Mouse (Mus musculus): ENCODE data around the gene AI464131. TPM values are rescaled to one million over a fixed set of nuclear protein-coding genes. Genes with fewer than 3 reads are reported as not detected.
"Not testable (repeated sequence)": the region's sequence is repeated elsewhere in the genome, so short reads cannot be mapped to it uniquely, and the experiment has no call there.

AI464131 gene
- polyA plus RNA-seq, 1 experiment from 2014 or later, result 0.51 TPM

GRCm38 (mm10) chr4:41469199-41469598 is 33.7 kb downstream of the AI464131 start:
- Histone ChIP-seq H3K27me3 (no peaks in the 10 kb centered on the region), H3K9ac (no peak overlapping the region), H3K9me3 (replicated peaks) (no peaks in the 10 kb centered on the region), H3K4me1 (replicated peaks) (peaks cover 8% of the 10 kb centered on the region), H3K36me3 (no peaks in the 10 kb centered on the region), H3K4me3 (replicated peaks) (no peak overlapping the region), H3K27ac (no peak overlapping the region), H3K4me2 (no peak overlapping the region)
- ATAC-seq (ENCODE audit: low read depth) (no peak), DNase-seq (no peak)
- WGBS (ENCODE audit: insufficient replicate concordance), result 60% methylated on average over 10 of the region's 10 CpGs

- no peak overlapping the region for H3K4me2 ChIP-seq
- no peaks in the 10 kb centered on the region for H3K36me3 ChIP-seq
- WGBS (ENCODE audit: insufficient replicate concordance), result 52% methylated on average over 17 of the region's 17 CpGs
- DNase-seq, result peak; percentile 7
- no peak overlapping the region for H3K27ac ChIP-seq
- no peak overlapping the region for H3K4me3 ChIP-seq (replicated peaks)
- ATAC-seq (ENCODE audit: low read depth), result no peak
- H3K4me1 ChIP-seq (replicated peaks), result peaks cover 8% of the 10 kb centered on the region
- no peak overlapping the region for H3K9ac ChIP-seq
- H3K27me3 ChIP-seq, result no peaks in the 10 kb centered on the region
- H3K9me3 ChIP-seq (replicated peaks), result no peaks in the 10 kb centered on the region
Measured at GRCm38 (mm10) chr4:41468396-41469080, 34.3 kb downstream of the AI464131 start.

GRCm38 (mm10) chr4:41465287-41465665 is 37.6 kb downstream of the AI464131 start:
- H3K36me3 ChIP-seq, result peaks cover 8% of the 10 kb centered on the region
- DNase-seq (no peak), ATAC-seq (ENCODE audit: low read depth) (no peak)
- peak overlapping the region; percentile 60 for H3K27ac ChIP-seq
- H3K4me2 ChIP-seq, result peak overlapping the region; percentile 73
- peak overlapping the region; percentile 77 for H3K9ac ChIP-seq
- H3K9me3 ChIP-seq (replicated peaks), result no peaks in the 10 kb centered on the region
- peak overlapping the region; percentile 73 for H3K4me3 ChIP-seq (replicated peaks)
- WGBS (ENCODE audit: insufficient replicate concordance), result 7% methylated on average over 17 of the region's 17 CpGs
- peaks cover 27% of the 10 kb centered on the region for H3K4me1 ChIP-seq (replicated peaks)
- no peaks in the 10 kb centered on the region for H3K27me3 ChIP-seq

GRCm38 (mm10) chr4:41464345-41465286 is 38.3 kb downstream of the AI464131 start, which contains the start of the genes Kif24 and Nudt2:
TSS of gene Kif24 (minus strand) at chr4:41464887.
TSS of gene Nudt2 (plus strand) at chr4:41465151.
- peak; percentile 96 for ATAC-seq (ENCODE audit: low read depth)
- H3K27ac ChIP-seq, result peak within 1 kb of the TSS; percentile 83
- H3K9me3 ChIP-seq (replicated peaks), result no peaks in the 10 kb centered on the region
- H3K36me3 ChIP-seq, result peaks cover 8% of the 10 kb centered on the region
- no peaks in the 10 kb centered on the region for H3K27me3 ChIP-seq
- DNase-seq, result peak; percentile 99
- peak within 1 kb of the TSS; percentile 73 for H3K4me3 ChIP-seq (replicated peaks)
- WGBS (ENCODE audit: insufficient replicate concordance), result under 1% methylated on average over 69 of the region's 70 CpGs
- peak within 1 kb of the TSS; percentile 77 for H3K9ac ChIP-seq
- H3K4me2 ChIP-seq, result peak within 1 kb of the TSS; percentile 78
- H3K4me1 ChIP-seq (replicated peaks), result peaks cover 27% of the 10 kb centered on the region

GRCm38 (mm10) chr4:41463051-41463738 is 39.7 kb downstream of the AI464131 start:
- peak; percentile 48 for DNase-seq

GRCm38 (mm10) chr4:41460690-41461089 is 42.2 kb downstream of the AI464131 start:
- no peak for DNase-seq
- H3K4me1 ChIP-seq (replicated peaks), result peaks cover 23% of the 10 kb centered on the region
- H3K36me3 ChIP-seq, result peaks cover 8% of the 10 kb centered on the region
- WGBS (ENCODE audit: insufficient replicate concordance), result 91% methylated on average over 1 of the region's 1 CpGs
- no peak overlapping the region for H3K9ac ChIP-seq
- ATAC-seq (ENCODE audit: low read depth), result no peak
- H3K27ac ChIP-seq, result no peak overlapping the region
- H3K4me2 ChIP-seq, result no peak overlapping the region
- no peaks in the 10 kb centered on the region for H3K27me3 ChIP-seq
- no peaks in the 10 kb centered on the region for H3K9me3 ChIP-seq (replicated peaks)
- H3K4me3 ChIP-seq (replicated peaks), result no peak overlapping the region

More at GRCm38 (mm10) chr4:41463051-41463738, 39.7 kb downstream of the AI464131 start:
- Histone ChIP-seq H3K4me1 (replicated peaks) (peaks cover 27% of the 10 kb centered on the region), H3K4me3 (replicated peaks) (peak overlapping the region; percentile 73), H3K27ac (peak overlapping the region; percentile 83), H3K4me2 (peak overlapping the region; percentile 78), H3K9ac (peak overlapping the region; percentile 76)
- 8% methylated on average over 3 of the region's 3 CpGs for WGBS (ENCODE audit: insufficient replicate concordance)
- not testable (repeated sequence) for H3K27me3 ChIP-seq; H3K9me3 ChIP-seq (replicated peaks); H3K36me3 ChIP-seq; ATAC-seq (ENCODE audit: low read depth)

GRCm38 (mm10) chr4:41447595-41447994 is 55.3 kb downstream of the AI464131 start:
- Histone ChIP-seq H3K9me3 (replicated peaks) (no peaks in the 10 kb centered on the region), H3K4me2 (no peak overlapping the region), H3K4me1 (replicated peaks) (no peaks in the 10 kb centered on the region), H3K4me3 (replicated peaks) (no peak overlapping the region), H3K36me3 (peaks cover 36% of the 10 kb centered on the region), H3K27ac (no peak overlapping the region), H3K9ac (no peak overlapping the region), H3K27me3 (no peaks in the 10 kb centered on the region)
- ATAC-seq (ENCODE audit: low read depth), result no peak
- WGBS (ENCODE audit: insufficient replicate concordance), result 83% methylated on average over 3 of the region's 3 CpGs
- DNase-seq, result no peak

Other genes starting within 250 kb of the AI464131 start
- 25.2 and 35.7 TPM in 2 replicates for gene Ubap2, start 227.9 kb downstream of the AI464131 start, polyA plus RNA-seq (2015; fragmentation: Nextera tagmentation; extraction: Ambion mirVana)
- gene Dcaf12, start 188.2 kb downstream of the AI464131 start, polyA plus RNA-seq (2015; fragmentation: Nextera tagmentation; extraction: Ambion mirVana), result 66.0 and 74.8 TPM in 2 replicates
- 28.5 and 33.8 TPM in 2 replicates for gene Ubap1, start 154.1 kb downstream of the AI464131 start, polyA plus RNA-seq (2015; fragmentation: Nextera tagmentation; extraction: Ambion mirVana)
- gene Kif24, start 38.2 kb downstream of the AI464131 start, polyA plus RNA-seq (2015; fragmentation: Nextera tagmentation; extraction: Ambion mirVana), result 5.7 and 7.0 TPM in 2 replicates
- 27.7 and 32.0 TPM in 2 replicates for gene Nudt2, start 37.9 kb downstream of the AI464131 start, polyA plus RNA-seq (2015; fragmentation: Nextera tagmentation; extraction: Ambion mirVana)
- 0.19 TPM in 1 of 2 replicates, not detected in the other for gene 1110017D15Rik, start 14.3 kb upstream of the AI464131 start, polyA plus RNA-seq (2015; fragmentation: Nextera tagmentation; extraction: Ambion mirVana)
- 0.30 and 0.71 TPM in 2 replicates for gene Fam219a, start 66.5 kb upstream of the AI464131 start, polyA plus RNA-seq (2015; fragmentation: Nextera tagmentation; extraction: Ambion mirVana)
- gene Dnaic1, start 66.7 kb upstream of the AI464131 start, polyA plus RNA-seq (2015; fragmentation: Nextera tagmentation; extraction: Ambion mirVana), result 1.4 TPM in 2 replicates
- 1.2 and 1.5 TPM in 2 replicates for gene Enho, start 137.2 kb upstream of the AI464131 start, polyA plus RNA-seq (2015; fragmentation: Nextera tagmentation; extraction: Ambion mirVana)
- gene Cntfr, start 194.0 kb upstream of the AI464131 start, polyA plus RNA-seq (2015; fragmentation: Nextera tagmentation; extraction: Ambion mirVana), result 0.38 and 0.62 TPM in 2 replicates
- 32.7 and 35.8 TPM in 2 replicates for gene Il11ra1, start 196.9 kb upstream of the AI464131 start, polyA plus RNA-seq (2015; fragmentation: Nextera tagmentation; extraction: Ambion mirVana)
- gene Rpp25l, start 210.5 kb upstream of the AI464131 start, polyA plus RNA-seq (2015; fragmentation: Nextera tagmentation; extraction: Ambion mirVana), result 38.6 and 40.8 TPM in 2 replicates
- 86.4 and 90.0 TPM in 2 replicates for gene Dctn3, start 220.1 kb upstream of the AI464131 start, polyA plus RNA-seq (2015; fragmentation: Nextera tagmentation; extraction: Ambion mirVana)
- gene Arid3c, start 228.1 kb upstream of the AI464131 start, polyA plus RNA-seq (2015; fragmentation: Nextera tagmentation; extraction: Ambion mirVana), result not detected in 2 replicates